Mouse (Mus musculus) thymus, adult 2 months (tissue): ENCODE measurements around the gene Reg3d.

ENCODE experiments used
- CTCF ChIP-seq: fragments of 200-500 bp; IDR thresholded peaks from 2 replicates; pipeline ENCODE4 v1.5.1; 2012; ENCODE audit warnings: mild to moderate bottlenecking, control low read depth, low read length, moderate library complexity, borderline replicate concordance; ENCODE audit not compliant: control insufficient read depth, poor library complexity, insufficient read depth; ENCODE audit errors: extremely low read depth
- POLR2A ChIP-seq: fragments of 200-500 bp; IDR thresholded peaks from 2 replicates; pipeline ENCODE4 v1.6.1; 2012; ENCODE audit warnings: mild to moderate bottlenecking, low read length, control low read depth, moderate library complexity; ENCODE audit not compliant: control insufficient read depth, poor library complexity, insufficient read depth; ENCODE audit errors: extremely low read depth

GRCm38 (mm10) chr6:78361971-78362563 is 16.6 kb downstream of the Reg3d start:
- TF ChIP-seq CTCF (no peak), POLR2A (no peak)
